Mouse (Mus musculus) forebrain, embryonic 11.5 days (tissue): ENCODE data around the gene Trabd2b. TPM values are rescaled to one million over a fixed set of nuclear protein-coding genes. Genes with fewer than 3 reads are reported as not detected.

Experiments
- ATAC-seq: fragments of 200-750 bp; cut with Nextera tagmentation; replicated peaks from 2 replicates; pipeline ENCODE4 v1.8.0; 2017; ENCODE audit warnings: moderate TSS enrichment; ENCODE audit not compliant: low FRiP score
- DNase-seq: peaks from one replicate; pipeline ENCODE4 v3.0.0-alpha.2; 2017; ENCODE audit warnings: low spot score
- H3K27ac ChIP-seq: fragments of 300-500 bp; sonication (generic); 2 replicates; pipeline ENCODE4 v1.5.1; 2014; ENCODE audit warnings: low read depth, low read length
- H3K27me3 ChIP-seq: fragments of 300-500 bp; sonication (generic); 2 replicates; pipeline ENCODE4 v1.6.1; 2014; ENCODE audit warnings: mild to moderate bottlenecking, low read length, mixed read lengths; ENCODE audit not compliant: control insufficient read depth, insufficient read depth
- H3K36me3 ChIP-seq: fragments of 300-500 bp; sonication (generic); 2 replicates; pipeline ENCODE4 v1.6.1; 2014; ENCODE audit warnings: mild to moderate bottlenecking, low read length, moderate library complexity, mixed read lengths; ENCODE audit not compliant: control insufficient read depth, insufficient read depth
- H3K4me1 ChIP-seq: fragments of 300-500 bp; sonication (generic); replicated peaks from 2 replicates; pipeline ENCODE4 v1.6.1; 2014; ENCODE audit warnings: low read length, mixed read lengths; ENCODE audit not compliant: control insufficient read depth, insufficient read depth
- H3K4me2 ChIP-seq: fragments of 300-500 bp; sonication (generic); 2 replicates; pipeline ENCODE4 v1.6.1; 2014; ENCODE audit warnings: low read depth, mild to moderate bottlenecking, low read length, moderate library complexity, mixed read lengths; ENCODE audit not compliant: severe bottlenecking
- H3K4me3 ChIP-seq: fragments of 300-500 bp; sonication (generic); 2 replicates; pipeline ENCODE4 v1.5.1; 2014; ENCODE audit warnings: low read depth, low read length
- H3K9ac ChIP-seq: fragments of 300-500 bp; sonication (generic); 2 replicates; pipeline ENCODE4 v1.6.1; 2014; ENCODE audit warnings: low read length
- H3K9me3 ChIP-seq: fragments of 300-500 bp; sonication (generic); 2 replicates; pipeline ENCODE4 v1.6.1; 2016; ENCODE audit warnings: low read length, mixed read lengths; ENCODE audit not compliant: control insufficient read depth
- WGBS: fragments of 180-500 bp; shearing (Covaris S2); extraction: QIAGEN DNeasy Blood & Tissue Kit; methylation state at CpG from one replicate; pipeline ENCODE4 v1.1.7; 2014; 5-methylcytosine and 5-hydroxymethylcytosine counted together
- polyA plus RNA-seq: library from polyadenylated mRNA; unstranded; fragments of >200 nt; fragmentation: Nextera tagmentation; extraction: Ambion mirVana; gene quantifications from 2 replicates; pipeline ENCODE4 v1.2.1, GENCODE M21; 2014

Trabd2b gene
- polyA plus RNA-seq, 1 experiment from 2014 or later, result 1.4 TPM

GRCm38 (mm10) chr4:114611166-114611929, 204.8 kb downstream of the Trabd2b start:
- no peaks in the 10 kb centered on the region for H3K27me3 ChIP-seq
- no peaks in the 10 kb centered on the region for H3K9me3 ChIP-seq
- WGBS, result 86% methylated on average over 8 of the region's 8 CpGs
- ATAC-seq (no peak; the same call in 1 of the 2 replicates), DNase-seq (no peak)
- no peak overlapping the region for H3K9ac ChIP-seq
- H3K36me3 ChIP-seq, result no peaks in the 10 kb centered on the region
- H3K27ac ChIP-seq, result no peak overlapping the region
- no peaks in the 10 kb centered on the region for H3K4me1 ChIP-seq
- H3K4me2 ChIP-seq, result no peak overlapping the region
- no peak overlapping the region for H3K4me3 ChIP-seq

GRCm38 (mm10) chr4:114612032-114612431, 205.5 kb downstream of the Trabd2b start:
- Histone ChIP-seq H3K4me1 (no peaks in the 10 kb centered on the region), H3K4me2 (no peak overlapping the region), H3K9me3 (no peaks in the 10 kb centered on the region), H3K27ac (no peak overlapping the region), H3K27me3 (no peaks in the 10 kb centered on the region), H3K4me3 (no peak overlapping the region), H3K36me3 (no peaks in the 10 kb centered on the region), H3K9ac (no peak overlapping the region)
- DNase-seq (no peak), ATAC-seq (no peak)
- 86% methylated on average over 5 of the region's 5 CpGs for WGBS

- no peaks in the 10 kb centered on the region for H3K27me3 ChIP-seq
- H3K27ac ChIP-seq, result no peak overlapping the region
- 93% methylated on average over 4 of the region's 4 CpGs for WGBS
- no peak overlapping the region for H3K4me3 ChIP-seq
- H3K4me2 ChIP-seq, result no peak overlapping the region
- no peaks in the 10 kb centered on the region for H3K4me1 ChIP-seq
- no peak overlapping the region for H3K9ac ChIP-seq
- ATAC-seq, result no peak
- no peaks in the 10 kb centered on the region for H3K36me3 ChIP-seq
- DNase-seq, result no peak
- no peaks in the 10 kb centered on the region for H3K9me3 ChIP-seq
Observed at GRCm38 (mm10) chr4:114612827-114613226, 206.3 kb downstream of the Trabd2b start.

- H3K4me2 ChIP-seq, result no peak overlapping the region
- DNase-seq (no peak), ATAC-seq (no peak)
- no peaks in the 10 kb centered on the region for H3K4me1 ChIP-seq
- H3K27me3 ChIP-seq, result no peaks in the 10 kb centered on the region
- H3K27ac ChIP-seq, result no peak overlapping the region
- no peaks in the 10 kb centered on the region for H3K9me3 ChIP-seq
- WGBS, result 60% methylated on average over 1 of the region's 1 CpGs
- H3K9ac ChIP-seq, result no peak overlapping the region
- no peak overlapping the region for H3K4me3 ChIP-seq
- no peaks in the 10 kb centered on the region for H3K36me3 ChIP-seq
Observed at GRCm38 (mm10) chr4:114614086-114614485, 207.6 kb downstream of the Trabd2b start.

- no peak overlapping the region for H3K9ac ChIP-seq
- DNase-seq, result no peak
- H3K27me3 ChIP-seq, result no peaks in the 10 kb centered on the region
- no peak overlapping the region for H3K4me3 ChIP-seq
- no peak for ATAC-seq
- H3K9me3 ChIP-seq, result no peaks in the 10 kb centered on the region
- no peak overlapping the region for H3K4me2 ChIP-seq
- H3K4me1 ChIP-seq, result no peaks in the 10 kb centered on the region
- H3K36me3 ChIP-seq, result no peaks in the 10 kb centered on the region
- no peak overlapping the region for H3K27ac ChIP-seq
- 90% methylated on average over 4 of the region's 4 CpGs for WGBS
Observed at GRCm38 (mm10) chr4:114615765-114616164, 209.2 kb downstream of the Trabd2b start.

- no peak overlapping the region for H3K27ac ChIP-seq
- no peak overlapping the region for H3K4me2 ChIP-seq
- 89% methylated on average over 5 of the region's 5 CpGs for WGBS
- no peak overlapping the region for H3K4me3 ChIP-seq
- H3K9ac ChIP-seq, result no peak overlapping the region
- H3K36me3 ChIP-seq, result no peaks in the 10 kb centered on the region
- H3K9me3 ChIP-seq, result no peaks in the 10 kb centered on the region
- H3K27me3 ChIP-seq, result no peaks in the 10 kb centered on the region
- peaks cover 2% of the 10 kb centered on the region; the same call in 1 of the 2 replicates for H3K4me1 ChIP-seq
- ATAC-seq, result no peak
- DNase-seq, result no peak
Observed at GRCm38 (mm10) chr4:114622929-114623328, 216.4 kb downstream of the Trabd2b start.

GRCm38 (mm10) chr4:114624114-114624910, 217.8 kb downstream of the Trabd2b start:
- no peaks in the 10 kb centered on the region for H3K27me3 ChIP-seq
- H3K4me3 ChIP-seq, result no peak overlapping the region
- no peak overlapping the region for H3K4me2 ChIP-seq
- no peak for DNase-seq
- no peaks in the 10 kb centered on the region for H3K9me3 ChIP-seq
- WGBS, result 65% methylated on average over 3 of the region's 3 CpGs
- H3K9ac ChIP-seq, result no peak overlapping the region
- no peak overlapping the region for H3K27ac ChIP-seq
- peaks cover 2% of the 10 kb centered on the region; the same call in 1 of the 2 replicates for H3K4me1 ChIP-seq
- H3K36me3 ChIP-seq, result no peaks in the 10 kb centered on the region
- no peak for ATAC-seq

GRCm38 (mm10) chr4:114625357-114625756, 218.8 kb downstream of the Trabd2b start:
- Histone ChIP-seq H3K36me3 (no peaks in the 10 kb centered on the region), H3K4me1 (peaks cover 2% of the 10 kb centered on the region; the same call in 1 of the 2 replicates), H3K27me3 (no peaks in the 10 kb centered on the region), H3K9ac (no peak overlapping the region; the same call in 1 of the 2 replicates), H3K4me3 (no peak overlapping the region), H3K4me2 (no peak overlapping the region), H3K27ac (no peak overlapping the region), H3K9me3 (no peaks in the 10 kb centered on the region)
- ATAC-seq (0 out of 2 replicates have a peak, but pooled peaks have one; percentile 33), DNase-seq (no peak)
- 16% methylated on average over 4 of the region's 4 CpGs for WGBS
